Mouse (Mus musculus): ENCODE data around the gene Adamts15. TPM values are rescaled to one million over a fixed set of nuclear protein-coding genes. Genes with fewer than 3 reads are reported as not detected.

Gene Adamts15
- polyA plus RNA-seq, 1 experiment from 2014 or later: 10.2 TPM

- H3K27ac ChIP-seq (ENCODE audit: low read length): no peak overlapping the region
- no peak overlapping the region for H3K9ac ChIP-seq (replicated peaks; ENCODE audit: low read depth)
- no peak for DNase-seq (ENCODE audit: low spot score)
- H3K36me3 ChIP-seq (ENCODE audit: insufficient read depth, low read length): no peaks in the 10 kb centered on the region
- no peak overlapping the region for H3K4me3 ChIP-seq (ENCODE audit: low read depth, low read length)
- WGBS: 69% methylated on average over 4 of the region's 4 CpGs
- no peaks in the 10 kb centered on the region for H3K4me1 ChIP-seq (ENCODE audit: insufficient read depth, low read depth, low read length)
- no peaks in the 10 kb centered on the region for H3K9me3 ChIP-seq (ENCODE audit: low read length)
- TF ChIP-seq CTCF (IDR thresholded peaks at IDR 0.05) (no peak), EP300 (IDR thresholded peaks at IDR 0.05) (no peak)
- no peaks in the 10 kb centered on the region for H3K27me3 ChIP-seq (replicated peaks; ENCODE audit: insufficient read depth, low read length)
- peak; percentile 48 for ATAC-seq
- H3K4me2 ChIP-seq (replicated peaks; ENCODE audit: low read depth, low read length): no peak overlapping the region
Measured at GRCm38 (mm10) chr9:30963780-30964179, 41.5 kb upstream of the Adamts15 start.

- DNase-seq (ENCODE audit: low spot score): no peak
- no peaks in the 10 kb centered on the region for H3K9me3 ChIP-seq (ENCODE audit: low read length)
- no peak overlapping the region for H3K27ac ChIP-seq (ENCODE audit: low read length)
- no peak overlapping the region for H3K4me2 ChIP-seq (replicated peaks; ENCODE audit: low read depth, low read length)
- no peak overlapping the region for H3K9ac ChIP-seq (replicated peaks; ENCODE audit: low read depth)
- 83% methylated on average over 9 of the region's 9 CpGs for WGBS
- ATAC-seq: no peak
- H3K36me3 ChIP-seq (ENCODE audit: insufficient read depth, low read length): no peaks in the 10 kb centered on the region
- no peaks in the 10 kb centered on the region for H3K4me1 ChIP-seq (ENCODE audit: insufficient read depth, low read depth, low read length)
- TF ChIP-seq EP300 (IDR thresholded peaks at IDR 0.05) (no peak), CTCF (IDR thresholded peaks at IDR 0.05) (no peak)
- no peaks in the 10 kb centered on the region for H3K27me3 ChIP-seq (replicated peaks; ENCODE audit: insufficient read depth, low read length)
- H3K4me3 ChIP-seq (ENCODE audit: low read depth, low read length): no peak overlapping the region
Measured at GRCm38 (mm10) chr9:30955246-30955645, 33.0 kb upstream of the Adamts15 start.

GRCm38 (mm10) chr9:30953287-30953686 lies 31.0 kb upstream of the Adamts15 start:
- H3K9ac ChIP-seq (replicated peaks; ENCODE audit: low read depth): no peak overlapping the region
- peak; percentile 29 for DNase-seq (ENCODE audit: low spot score)
- TF ChIP-seq EP300 (IDR thresholded peaks at IDR 0.05) (no peak), CTCF (IDR thresholded peaks at IDR 0.05) (peak; percentile 61)
- H3K9me3 ChIP-seq (ENCODE audit: low read length): no peaks in the 10 kb centered on the region
- H3K36me3 ChIP-seq (ENCODE audit: insufficient read depth, low read length): no peaks in the 10 kb centered on the region
- 55% methylated on average over 8 of the region's 8 CpGs for WGBS
- H3K27me3 ChIP-seq (replicated peaks; ENCODE audit: insufficient read depth, low read length): no peaks in the 10 kb centered on the region
- no peak overlapping the region for H3K27ac ChIP-seq (ENCODE audit: low read length)
- H3K4me2 ChIP-seq (replicated peaks; ENCODE audit: low read depth, low read length): no peak overlapping the region
- ATAC-seq: no peak
- H3K4me1 ChIP-seq (ENCODE audit: insufficient read depth, low read depth, low read length): no peaks in the 10 kb centered on the region
- no peak overlapping the region for H3K4me3 ChIP-seq (ENCODE audit: low read depth, low read length)

GRCm38 (mm10) chr9:30951461-30951860 lies 29.2 kb upstream of the Adamts15 start:
- WGBS: 66% methylated on average over 5 of the region's 5 CpGs
- no peak overlapping the region for H3K4me3 ChIP-seq (ENCODE audit: low read depth, low read length)
- no peaks in the 10 kb centered on the region for H3K4me1 ChIP-seq (ENCODE audit: insufficient read depth, low read depth, low read length)
- DNase-seq (ENCODE audit: low spot score): peak; percentile 48
- no peak overlapping the region for H3K9ac ChIP-seq (replicated peaks; ENCODE audit: low read depth)
- H3K9me3 ChIP-seq (ENCODE audit: low read length): no peaks in the 10 kb centered on the region
- H3K27ac ChIP-seq (ENCODE audit: low read length): no peak overlapping the region
- H3K36me3 ChIP-seq (ENCODE audit: insufficient read depth, low read length): no peaks in the 10 kb centered on the region
- ATAC-seq: peak; percentile 39
- H3K4me2 ChIP-seq (replicated peaks; ENCODE audit: low read depth, low read length): no peak overlapping the region
- no peaks in the 10 kb centered on the region for H3K27me3 ChIP-seq (replicated peaks; ENCODE audit: insufficient read depth, low read length)
- TF ChIP-seq EP300 (IDR thresholded peaks at IDR 0.05): no peak
- TF ChIP-seq CTCF (IDR thresholded peaks at IDR 0.05): no peak

GRCm38 (mm10) chr9:30950592-30950991 lies 28.3 kb upstream of the Adamts15 start:
- 42% methylated on average over 4 of the region's 4 CpGs for WGBS
- DNase-seq (ENCODE audit: low spot score) (peak; percentile 35), ATAC-seq (no peak)
- no peaks in the 10 kb centered on the region for H3K9me3 ChIP-seq (ENCODE audit: low read length)
- no peak overlapping the region for H3K4me3 ChIP-seq (ENCODE audit: low read depth, low read length)
- H3K4me2 ChIP-seq (replicated peaks; ENCODE audit: low read depth, low read length): no peak overlapping the region
- H3K4me1 ChIP-seq (ENCODE audit: insufficient read depth, low read depth, low read length): no peaks in the 10 kb centered on the region
- peaks cover 3% of the 10 kb centered on the region; the same call in 1 of the 2 replicates for H3K27me3 ChIP-seq (replicated peaks; ENCODE audit: insufficient read depth, low read length)
- H3K9ac ChIP-seq (replicated peaks; ENCODE audit: low read depth): no peak overlapping the region
- TF ChIP-seq CTCF (IDR thresholded peaks at IDR 0.05) (no peak), EP300 (IDR thresholded peaks at IDR 0.05) (no peak)
- H3K36me3 ChIP-seq (ENCODE audit: insufficient read depth, low read length): no peaks in the 10 kb centered on the region
- H3K27ac ChIP-seq (ENCODE audit: low read length): no peak overlapping the region

GRCm38 (mm10) chr9:30949971-30950370 lies 27.7 kb upstream of the Adamts15 start:
- ATAC-seq (no peak), DNase-seq (ENCODE audit: low spot score) (no peak)
- Histone ChIP-seq H3K27me3 (replicated peaks; ENCODE audit: insufficient read depth, low read length) (peaks cover 8% of the 10 kb centered on the region; the same call in 1 of the 2 replicates), H3K27ac (ENCODE audit: low read length) (no peak overlapping the region), H3K4me2 (replicated peaks; ENCODE audit: low read depth, low read length) (no peak overlapping the region), H3K36me3 (ENCODE audit: insufficient read depth, low read length) (no peaks in the 10 kb centered on the region), H3K4me3 (ENCODE audit: low read depth, low read length) (no peak overlapping the region), H3K9ac (replicated peaks; ENCODE audit: low read depth) (no peak overlapping the region), H3K4me1 (ENCODE audit: insufficient read depth, low read depth, low read length) (no peaks in the 10 kb centered on the region), H3K9me3 (ENCODE audit: low read length) (no peaks in the 10 kb centered on the region)
- 51% methylated on average over 4 of the region's 4 CpGs for WGBS
- TF ChIP-seq EP300 (IDR thresholded peaks at IDR 0.05): no peak; the same call in 1 of the 2 replicates
- TF ChIP-seq CTCF (IDR thresholded peaks at IDR 0.05): no peak

GRCm38 (mm10) chr9:30949422-30949821 lies 27.2 kb upstream of the Adamts15 start:
- Histone ChIP-seq H3K9ac (replicated peaks; ENCODE audit: low read depth) (no peak overlapping the region), H3K27ac (ENCODE audit: low read length) (no peak overlapping the region), H3K4me3 (ENCODE audit: low read depth, low read length) (no peak overlapping the region), H3K4me1 (ENCODE audit: insufficient read depth, low read depth, low read length) (no peaks in the 10 kb centered on the region), H3K4me2 (replicated peaks; ENCODE audit: low read depth, low read length) (no peak overlapping the region), H3K27me3 (replicated peaks; ENCODE audit: insufficient read depth, low read length) (peaks cover 13% of the 10 kb centered on the region; the same call in 1 of the 2 replicates), H3K9me3 (ENCODE audit: low read length) (no peaks in the 10 kb centered on the region), H3K36me3 (ENCODE audit: insufficient read depth, low read length) (no peaks in the 10 kb centered on the region)
- ATAC-seq (peak; percentile 74), DNase-seq (ENCODE audit: low spot score) (peak; percentile 76)
- 50% methylated on average over 3 of the region's 3 CpGs for WGBS
- peak; percentile 59 for TF ChIP-seq EP300 (IDR thresholded peaks at IDR 0.05)
- TF ChIP-seq CTCF (IDR thresholded peaks at IDR 0.05): no peak
